Mouse (Mus musculus) cerebral cortex, adult 2 months (tissue): Measurements from ENCODE around the gene Dnajc17.

Experiments
- WGBS: fragments of 180-500 bp; shearing (Covaris S2); methylation state at CpG from one replicate; pipeline ENCODE4 v1.1.7; 2018; 5-methylcytosine and 5-hydroxymethylcytosine counted together

The Dnajc17 gene

DNA sequence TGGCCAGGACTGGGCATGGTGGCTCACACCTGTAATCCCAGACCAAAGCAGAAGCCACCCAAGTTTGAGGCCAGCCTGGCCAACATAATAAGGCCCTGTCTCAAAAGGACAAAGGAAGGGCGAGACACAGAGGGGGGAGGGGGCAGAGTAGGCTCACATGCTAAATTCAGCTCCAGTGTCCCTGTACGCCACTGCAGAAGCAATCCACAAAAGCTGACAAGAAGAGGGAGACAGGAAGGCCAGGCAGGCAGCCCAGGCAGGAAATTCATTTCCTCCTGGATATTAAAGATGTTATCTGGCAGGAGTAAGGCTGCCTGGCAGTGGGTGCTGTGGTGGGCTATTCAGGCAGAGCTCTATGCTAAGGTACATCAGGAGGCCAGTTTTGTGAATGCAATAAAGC is 47.3 kb downstream of the Dnajc17 start:
- 43% methylated on average over 2 of the region's 2 CpGs for WGBS

DNA sequence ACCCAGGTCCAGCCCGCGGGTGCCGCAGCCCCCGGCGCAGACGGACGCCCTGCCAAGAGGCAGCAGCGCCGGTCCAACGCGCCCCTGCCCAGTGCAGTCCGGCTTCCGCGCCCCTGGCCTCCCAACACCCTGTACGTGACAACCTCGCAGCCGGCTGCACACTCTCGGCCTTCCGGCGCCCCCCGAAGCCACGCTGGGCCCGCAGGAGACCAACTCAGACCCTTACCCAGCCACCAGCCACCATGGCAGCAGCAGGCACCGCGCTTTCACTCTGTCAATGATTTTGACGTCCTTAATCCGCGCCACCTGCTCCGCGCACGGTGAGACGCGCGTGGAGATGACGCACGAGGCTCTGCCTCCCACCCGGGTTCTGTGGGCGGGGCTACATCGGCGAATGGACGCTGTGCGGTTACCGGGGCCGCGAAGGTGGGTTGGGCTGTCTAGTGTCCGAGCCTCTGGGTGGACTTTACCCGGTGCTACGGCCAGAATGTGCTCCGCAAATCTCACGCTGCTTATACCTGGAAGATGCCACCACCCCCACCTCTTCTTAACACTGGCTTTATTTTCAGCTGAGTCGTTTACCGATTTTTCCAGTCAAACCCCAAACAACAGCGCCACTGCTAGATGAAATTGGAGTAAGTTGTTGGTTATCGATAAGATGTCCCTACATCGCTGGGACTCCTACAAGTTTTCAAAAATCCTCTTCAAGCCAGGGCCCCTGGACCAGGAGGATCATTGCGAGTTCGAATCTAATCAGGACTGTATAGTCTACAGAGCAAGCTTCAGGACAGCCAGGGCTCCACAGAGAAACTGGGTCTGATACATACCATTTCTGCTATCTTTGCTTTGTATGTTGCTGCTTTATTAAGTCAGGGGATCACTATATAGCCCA is 51.7 kb downstream of the Dnajc17 start, which contains the start of gene Rmdn3:
Gene Rmdn3 (minus strand): TSS at position 354 of the 892 bp plus-strand sequence.
- WGBS: under 1% methylated on average over 57 of the region's 57 CpGs

DNA sequence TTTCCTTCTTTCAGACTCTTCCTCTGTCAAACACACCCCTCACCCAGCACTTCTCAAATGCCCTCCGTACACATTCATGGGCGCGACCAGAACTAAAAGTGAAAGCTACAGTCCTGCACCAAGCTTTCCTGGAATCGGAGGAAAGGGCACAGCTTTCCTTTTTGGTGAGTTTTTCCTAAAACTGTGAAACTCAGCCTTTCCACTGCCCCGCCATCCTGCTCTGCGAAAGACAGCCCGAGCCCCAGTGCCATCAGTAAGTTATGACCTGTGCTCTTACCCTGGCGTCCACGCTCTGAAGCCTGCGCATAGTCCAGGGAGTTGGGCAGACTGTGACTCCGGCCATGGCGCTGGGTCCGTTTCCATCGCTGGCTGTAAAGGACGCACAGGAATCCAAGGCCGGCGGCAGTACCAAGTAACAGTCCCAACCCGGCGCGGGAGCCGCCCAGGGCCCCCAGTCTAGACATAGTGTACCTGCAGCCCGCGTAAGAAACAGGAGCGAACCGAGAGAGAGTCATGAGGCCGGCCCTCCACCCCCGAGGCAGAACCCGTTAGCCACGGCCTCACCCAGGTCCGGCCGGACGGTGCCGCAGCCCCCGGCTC is 52.4 kb downstream of the Dnajc17 start:
- 3% methylated on average over 34 of the region's 34 CpGs for WGBS

DNA sequence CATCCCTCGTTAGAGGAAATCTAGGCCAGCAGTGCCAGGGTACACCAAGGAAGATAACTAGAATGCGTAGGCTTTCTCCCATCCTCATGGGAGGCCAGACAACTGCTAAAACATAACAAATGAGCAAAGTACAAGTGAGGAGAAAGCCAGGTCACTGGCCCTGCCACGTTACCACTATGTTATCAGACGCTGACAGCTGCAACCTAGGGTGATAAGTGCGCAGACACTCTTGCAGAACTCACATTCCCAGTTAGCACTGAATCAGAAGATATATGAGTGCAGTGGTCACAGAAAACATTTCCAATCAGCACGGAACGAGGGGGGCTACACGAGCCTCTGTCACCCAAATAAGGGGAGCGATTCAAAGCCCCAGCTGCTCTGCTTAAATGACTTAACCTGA is 53.2 kb downstream of the Dnajc17 start:
- 80% methylated on average over 9 of the region's 9 CpGs for WGBS

DNA sequence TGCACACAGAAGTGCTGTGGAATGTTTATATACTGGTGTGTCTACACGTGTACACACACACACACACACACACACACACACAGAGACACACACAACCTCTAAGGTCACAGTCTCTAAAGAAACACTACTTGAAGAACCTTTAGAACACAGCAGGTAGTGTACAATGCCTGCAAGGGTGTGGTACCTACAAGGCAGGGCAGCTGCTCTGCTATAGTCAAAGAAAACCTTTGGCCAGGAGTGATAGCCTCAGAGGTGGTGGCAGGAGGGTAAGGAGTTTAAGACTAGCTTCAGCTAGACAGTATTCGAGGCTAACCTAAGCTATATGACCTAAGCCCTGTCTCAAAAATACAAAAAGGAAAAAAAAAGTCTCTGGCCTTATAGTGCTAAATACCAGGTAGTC is 53.9 kb downstream of the Dnajc17 start:
- 80% methylated on average over 2 of the region's 2 CpGs for WGBS

DNA sequence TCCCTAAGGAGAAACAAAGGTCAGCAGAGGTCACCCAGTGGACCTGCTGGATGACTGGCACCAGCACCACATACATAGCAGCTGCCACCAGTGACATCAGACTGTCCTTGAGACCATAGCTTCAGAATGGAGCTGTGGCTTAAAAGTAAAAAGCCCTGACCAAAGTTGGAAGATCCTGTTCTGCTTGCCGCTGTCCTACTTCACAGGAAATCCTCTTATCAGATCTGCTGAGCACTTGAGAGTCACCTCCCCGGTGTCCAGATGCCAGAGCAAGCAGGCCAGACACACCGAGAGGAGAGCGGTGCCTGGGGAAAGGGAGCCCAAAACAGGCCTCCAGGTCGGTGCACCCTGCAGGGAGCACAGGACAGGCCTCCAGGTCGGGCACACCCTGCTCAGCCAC is 56.3 kb downstream of the Dnajc17 start:
- WGBS: 80% methylated on average over 6 of the region's 6 CpGs

DNA sequence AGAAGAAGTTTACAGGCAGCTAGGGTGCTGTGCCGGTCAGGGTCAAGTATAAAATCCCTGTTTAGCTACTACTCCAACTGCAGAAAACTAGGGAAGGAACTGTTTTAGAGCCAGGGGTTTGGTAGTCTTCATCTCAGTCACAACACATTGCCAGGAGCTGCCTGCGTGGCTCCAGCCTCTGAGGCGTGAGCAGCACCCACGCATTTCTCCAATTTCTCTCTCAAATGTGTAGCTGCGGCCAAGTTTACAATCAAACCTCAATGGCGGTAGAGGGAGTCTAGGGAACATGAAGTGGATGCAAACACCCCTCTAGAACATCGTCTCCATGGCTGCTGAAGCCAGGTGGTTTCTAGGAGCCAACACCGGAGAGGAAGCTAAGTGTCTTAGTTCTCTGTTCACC is 60.8 kb downstream of the Dnajc17 start:
- 60% methylated on average over 8 of the region's 8 CpGs for WGBS

DNA sequence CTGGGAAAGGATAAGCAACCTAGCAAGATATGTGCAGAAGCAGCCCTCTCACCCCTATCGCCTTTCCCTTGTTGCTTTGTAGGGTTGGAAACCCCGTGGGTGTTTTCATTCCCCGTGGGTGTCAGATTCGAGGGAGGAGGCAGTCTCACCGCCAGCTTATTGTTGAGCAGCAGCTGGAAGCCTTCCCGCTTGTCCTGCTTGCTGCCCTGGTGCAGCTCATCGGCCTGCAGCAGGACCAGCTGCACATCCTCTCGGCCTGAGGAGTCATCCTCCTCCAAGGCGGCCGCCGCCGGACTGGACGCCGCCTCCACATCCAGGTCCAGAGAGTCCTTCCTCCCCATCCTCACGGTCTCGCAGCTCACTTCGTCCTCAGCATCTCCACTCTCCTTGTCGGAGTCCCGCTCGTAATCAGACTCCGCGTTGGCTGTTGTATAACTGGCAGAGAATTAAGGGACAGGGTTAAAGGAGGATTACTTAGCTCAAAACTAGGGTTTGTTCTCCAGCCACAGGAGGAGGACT is 61.4 kb downstream of the Dnajc17 start:
- 75% methylated on average over 22 of the region's 22 CpGs for WGBS

DNA sequence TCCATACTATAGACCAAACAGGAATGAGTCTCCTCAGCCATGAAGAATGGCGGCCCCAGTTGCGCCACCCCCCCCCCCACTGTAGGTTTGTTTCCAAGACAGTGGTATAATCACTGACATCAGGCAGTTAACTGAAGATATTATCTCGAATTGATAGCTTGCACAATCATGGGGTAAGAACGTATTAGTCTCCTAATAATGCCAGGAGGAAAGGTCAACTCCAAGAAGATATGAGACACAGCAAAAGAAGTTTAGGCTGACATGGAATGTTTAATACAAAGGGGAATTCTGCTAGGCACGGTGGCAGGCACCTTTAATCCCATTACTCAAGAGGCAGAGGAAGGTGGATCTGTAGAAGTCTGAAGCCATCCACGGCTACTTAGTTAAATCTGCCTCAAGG is 62.2 kb downstream of the Dnajc17 start:
- 86% methylated on average over 6 of the region's 6 CpGs for WGBS

DNA sequence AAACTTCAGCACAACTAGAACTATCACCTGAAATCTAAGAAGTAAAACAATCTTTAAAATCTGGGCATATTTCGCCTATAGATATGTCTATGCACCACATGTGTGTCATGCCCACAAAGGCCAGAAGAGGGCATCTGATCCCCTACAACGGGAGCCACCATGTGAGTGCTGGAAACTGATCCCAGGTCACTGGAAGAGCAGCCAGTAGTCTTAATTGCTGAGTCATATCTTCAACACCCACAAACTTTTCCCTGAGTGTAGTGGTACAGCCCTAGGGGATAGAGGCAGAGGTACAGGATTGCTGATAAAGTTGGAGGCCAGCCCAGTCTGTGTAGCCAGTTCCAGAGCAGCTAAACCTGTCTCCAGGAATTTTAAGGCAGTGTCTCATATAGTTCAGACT is 63.4 kb downstream of the Dnajc17 start:
- WGBS: 86% methylated on average over 2 of the region's 2 CpGs

DNA sequence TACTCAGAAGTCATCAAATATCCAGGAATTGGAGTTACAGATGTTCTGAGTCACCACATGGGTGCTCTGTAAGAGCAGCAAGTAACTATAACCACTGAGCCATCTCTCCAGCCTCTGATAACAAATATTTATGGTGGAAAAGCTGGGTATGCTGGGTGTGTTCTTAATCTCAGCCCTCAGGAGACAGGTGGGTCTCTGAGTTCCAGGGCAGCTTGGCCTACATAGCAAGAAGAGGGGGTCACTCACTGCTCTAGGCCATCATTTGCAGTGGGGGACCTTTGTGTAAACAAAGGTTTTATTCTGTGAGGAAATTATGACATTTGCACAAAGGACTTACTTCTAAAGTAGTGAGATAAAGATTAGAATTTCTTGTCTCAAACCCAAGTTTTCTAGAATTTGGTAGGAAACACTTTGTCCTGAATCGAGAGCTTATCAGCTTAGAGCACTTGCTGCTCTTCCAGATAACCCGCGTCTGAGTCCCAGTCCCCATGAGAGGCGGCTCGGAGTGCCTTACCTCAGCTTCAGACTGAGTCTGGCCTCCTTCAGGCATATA is 72.2 kb downstream of the Dnajc17 start:
- 87% methylated on average over 5 of the region's 5 CpGs for WGBS
